Mouse (Mus musculus): ENCODE measurements around the gene Krtap4-6. TPM values are rescaled to one million over a fixed set of nuclear protein-coding genes. Genes with fewer than 3 reads are reported as not detected.
"Not testable (repeated sequence)": the region's sequence is repeated elsewhere in the genome, so short reads cannot be mapped to it uniquely, and the experiment has no call there.

The Krtap4-6 gene
- polyA plus RNA-seq, 1 experiment, result not detected

GRCm38 (mm10) chr11:99644351-99644750 is 21.4 kb downstream of the Krtap4-6 start:
- Histone ChIP-seq H3K27me3 (ENCODE audit: control insufficient read depth) (no peaks in the 10 kb centered on the region), H3K4me3 (replicated peaks) (no peak overlapping the region), H3K9me3 (ENCODE audit: control insufficient read depth, low read length) (peaks cover 5% of the 10 kb centered on the region; the same call in 1 of the 2 replicates), H3K4me1 (ENCODE audit: control insufficient read depth) (no peaks in the 10 kb centered on the region), H3K36me3 (ENCODE audit: control insufficient read depth) (no peaks in the 10 kb centered on the region)
- TF ChIP-seq TAL1 (IDR thresholded peaks at IDR 0.05; ENCODE audit: low read length) (no peak), GATA1 (IDR thresholded peaks at IDR 0.05; ENCODE audit: low read length) (no peak)

- H3K9me3 ChIP-seq (ENCODE audit: control insufficient read depth, low read length); H3K27me3 ChIP-seq (ENCODE audit: control insufficient read depth); H3K4me1 ChIP-seq (ENCODE audit: control insufficient read depth); H3K36me3 ChIP-seq (ENCODE audit: control insufficient read depth); H3K4me3 ChIP-seq (replicated peaks): not testable (repeated sequence)
Measured at GRCm38 (mm10) chr11:99643635-99644139, 22.1 kb downstream of the Krtap4-6 start, which contains the start of gene Krtap4-7. Gene Krtap4-7, minus strand, starts transcription at chr11:99644089.

- Histone ChIP-seq H3K4me3 (replicated peaks) (no peak overlapping the region), H3K4me1 (ENCODE audit: control insufficient read depth) (no peaks in the 10 kb centered on the region), H3K9me3 (ENCODE audit: control insufficient read depth, low read length) (peaks cover 10% of the 10 kb centered on the region), H3K27me3 (ENCODE audit: control insufficient read depth) (no peaks in the 10 kb centered on the region), H3K36me3 (ENCODE audit: control insufficient read depth) (no peaks in the 10 kb centered on the region)
- no peak for TF ChIP-seq GATA1 (IDR thresholded peaks at IDR 0.05; ENCODE audit: low read length)
- no peak for TF ChIP-seq TAL1 (IDR thresholded peaks at IDR 0.05; ENCODE audit: low read length)
Measured at GRCm38 (mm10) chr11:99640926-99641325, 24.8 kb downstream of the Krtap4-6 start.

GRCm38 (mm10) chr11:99637086-99637485 is 28.7 kb downstream of the Krtap4-6 start:
- H3K4me3 ChIP-seq (replicated peaks), result no peak overlapping the region
- H3K36me3 ChIP-seq (ENCODE audit: control insufficient read depth), result no peaks in the 10 kb centered on the region
- no peaks in the 10 kb centered on the region for H3K27me3 ChIP-seq (ENCODE audit: control insufficient read depth)
- H3K4me1 ChIP-seq (ENCODE audit: control insufficient read depth), result no peaks in the 10 kb centered on the region
- H3K9me3 ChIP-seq (ENCODE audit: control insufficient read depth, low read length), result peaks cover 6% of the 10 kb centered on the region
- no peak for TF ChIP-seq GATA1 (IDR thresholded peaks at IDR 0.05; ENCODE audit: low read length)
- no peak for TF ChIP-seq TAL1 (IDR thresholded peaks at IDR 0.05; ENCODE audit: low read length)

GRCm38 (mm10) chr11:99634653-99635134 is 31.1 kb downstream of the Krtap4-6 start, which contains the start of gene Krtap4-2:
Gene Krtap4-2, minus strand, starts transcription at chr11:99635084.
- Histone ChIP-seq H3K4me3 (replicated peaks) (no peak within 1 kb of the TSS), H3K4me1 (ENCODE audit: control insufficient read depth) (no peaks in the 10 kb centered on the region), H3K27me3 (ENCODE audit: control insufficient read depth) (no peaks in the 10 kb centered on the region), H3K36me3 (ENCODE audit: control insufficient read depth) (no peaks in the 10 kb centered on the region), H3K9me3 (ENCODE audit: control insufficient read depth, low read length) (peaks cover 6% of the 10 kb centered on the region)
- no peak for TF ChIP-seq TAL1 (IDR thresholded peaks at IDR 0.05; ENCODE audit: low read length)
- TF ChIP-seq GATA1 (IDR thresholded peaks at IDR 0.05; ENCODE audit: low read length), result no peak

- no peaks in the 10 kb centered on the region; the same call in 1 of the 2 replicates for H3K9me3 ChIP-seq (ENCODE audit: control insufficient read depth, low read length)
Measured at GRCm38 (mm10) chr11:99633293-99633692, 32.5 kb downstream of the Krtap4-6 start.

GRCm38 (mm10) chr11:99630890-99631289 is 34.9 kb downstream of the Krtap4-6 start:
- H3K36me3 ChIP-seq (ENCODE audit: control insufficient read depth), result no peaks in the 10 kb centered on the region
- TF ChIP-seq GATA1 (IDR thresholded peaks at IDR 0.05; ENCODE audit: low read length), result no peak
- no peak for TF ChIP-seq TAL1 (IDR thresholded peaks at IDR 0.05; ENCODE audit: low read length)
- H3K4me1 ChIP-seq (ENCODE audit: control insufficient read depth), result no peaks in the 10 kb centered on the region
- no peak overlapping the region for H3K4me3 ChIP-seq (replicated peaks)
- no peaks in the 10 kb centered on the region for H3K27me3 ChIP-seq (ENCODE audit: control insufficient read depth)
- H3K9me3 ChIP-seq (ENCODE audit: control insufficient read depth, low read length), result peaks cover 2% of the 10 kb centered on the region; the same call in 1 of the 2 replicates

More at GRCm38 (mm10) chr11:99633293-99633692, 32.5 kb downstream of the Krtap4-6 start:
- no peaks in the 10 kb centered on the region for H3K36me3 ChIP-seq (ENCODE audit: control insufficient read depth)
- no peaks in the 10 kb centered on the region for H3K4me1 ChIP-seq (ENCODE audit: control insufficient read depth)
- H3K4me3 ChIP-seq (replicated peaks), result no peak overlapping the region
- TF ChIP-seq TAL1 (IDR thresholded peaks at IDR 0.05; ENCODE audit: low read length), result no peak
- no peak for TF ChIP-seq GATA1 (IDR thresholded peaks at IDR 0.05; ENCODE audit: low read length)
- H3K27me3 ChIP-seq (ENCODE audit: control insufficient read depth), result no peaks in the 10 kb centered on the region

GRCm38 (mm10) chr11:99628138-99628537 is 37.6 kb downstream of the Krtap4-6 start, which contains the start of gene Krtap4-1:
Gene Krtap4-1, minus strand, starts transcription at chr11:99628238.
- Histone ChIP-seq H3K4me1 (ENCODE audit: control insufficient read depth) (no peaks in the 10 kb centered on the region), H3K36me3 (ENCODE audit: control insufficient read depth) (no peaks in the 10 kb centered on the region), H3K9me3 (ENCODE audit: control insufficient read depth, low read length) (peaks cover 2% of the 10 kb centered on the region; the same call in 1 of the 2 replicates), H3K27me3 (ENCODE audit: control insufficient read depth) (no peaks in the 10 kb centered on the region), H3K4me3 (replicated peaks) (no peak within 1 kb of the TSS)
- TF ChIP-seq GATA1 (IDR thresholded peaks at IDR 0.05; ENCODE audit: low read length) (no peak), TAL1 (IDR thresholded peaks at IDR 0.05; ENCODE audit: low read length) (no peak)

- no peak for TF ChIP-seq TAL1 (IDR thresholded peaks at IDR 0.05; ENCODE audit: low read length)
- no peak for TF ChIP-seq GATA1 (IDR thresholded peaks at IDR 0.05; ENCODE audit: low read length)
- Histone ChIP-seq H3K27me3 (ENCODE audit: control insufficient read depth) (no peaks in the 10 kb centered on the region), H3K4me1 (ENCODE audit: control insufficient read depth) (no peaks in the 10 kb centered on the region), H3K9me3 (ENCODE audit: control insufficient read depth, low read length) (no peaks in the 10 kb centered on the region), H3K36me3 (ENCODE audit: control insufficient read depth) (no peaks in the 10 kb centered on the region), H3K4me3 (replicated peaks) (no peak within 1 kb of the TSS)
Measured at GRCm38 (mm10) chr11:99620335-99620734, 45.4 kb downstream of the Krtap4-6 start, which contains the start of gene Gm11562. Gene Gm11562, minus strand, starts transcription at chr11:99620435.

Other genes with a start within 250 kb of the Krtap4-6 start
- not detected in 2 replicates for gene Krt12, start 243.7 kb downstream of the Krtap4-6 start, polyA plus RNA-seq (2012)
- gene Krt20, start 227.8 kb downstream of the Krtap4-6 start, polyA plus RNA-seq (2012), result not detected in 2 replicates
- gene Krt23, start 172.8 kb downstream of the Krtap4-6 start, polyA plus RNA-seq (2012), result not detected in 2 replicates
- gene Krt39, start 144.6 kb downstream of the Krtap4-6 start, polyA plus RNA-seq (2012), result not detected in 2 replicates
- not detected in 2 replicates for gene Krt40, start 122.8 kb downstream of the Krtap4-6 start, polyA plus RNA-seq (2012)
- gene Krtap3-3, start 115.1 kb downstream of the Krtap4-6 start, polyA plus RNA-seq (2012), result not detected in 2 replicates
- gene Krtap3-2, start 109.1 kb downstream of the Krtap4-6 start, polyA plus RNA-seq (2012), result not detected in 2 replicates
- not detected in 2 replicates for gene Gm11939, start 106.5 kb downstream of the Krtap4-6 start, polyA plus RNA-seq (2012)
- gene Krtap3-1, start 99.3 kb downstream of the Krtap4-6 start, polyA plus RNA-seq (2012), result not detected in 2 replicates
- not detected in 2 replicates for gene Krtap1-5, start 84.9 kb downstream of the Krtap4-6 start, polyA plus RNA-seq (2012)
- gene Krtap1-4, start 82.3 kb downstream of the Krtap4-6 start, polyA plus RNA-seq (2012), result not detected in 2 replicates
- gene Krtap1-3, start 74.6 kb downstream of the Krtap4-6 start, polyA plus RNA-seq (2012), result not detected in 2 replicates
- gene Krtap9-3, start 67.9 kb downstream of the Krtap4-6 start, polyA plus RNA-seq (2012), result not detected in 2 replicates
- not detected in 2 replicates for gene Gm11938, start 62.7 kb downstream of the Krtap4-6 start, polyA plus RNA-seq (2012)
- not detected in 2 replicates for gene Gm11937, start 55.8 kb downstream of the Krtap4-6 start, polyA plus RNA-seq (2012)
- not detected in 2 replicates for gene Krtap2-4, start 51.1 kb downstream of the Krtap4-6 start, polyA plus RNA-seq (2012)
- not detected in 2 replicates for gene Gm11562, start 45.5 kb downstream of the Krtap4-6 start, polyA plus RNA-seq (2012)
- not detected in 2 replicates for gene Krtap4-1, start 37.7 kb downstream of the Krtap4-6 start, polyA plus RNA-seq (2012)
- gene Krtap4-2, start 30.9 kb downstream of the Krtap4-6 start, polyA plus RNA-seq (2012), result not detected in 2 replicates
- gene Krtap4-7, start 21.9 kb downstream of the Krtap4-6 start, polyA plus RNA-seq (2012), result not detected in 2 replicates
- not detected in 2 replicates for gene Gm11555, start 15.7 kb downstream of the Krtap4-6 start, polyA plus RNA-seq (2012)
- not detected in 2 replicates for gene Gm11563, start 7.0 kb downstream of the Krtap4-6 start, polyA plus RNA-seq (2012)
- not detected in 2 replicates for gene Gm14190, start 24.8 kb upstream of the Krtap4-6 start, polyA plus RNA-seq (2012)
- not detected in 2 replicates for gene Gm14180, start 68.3 kb upstream of the Krtap4-6 start, polyA plus RNA-seq (2012)
- gene Gm11595, start 107.0 kb upstream of the Krtap4-6 start, polyA plus RNA-seq (2012), result not detected in 2 replicates
- not detected in 2 replicates for gene Krtap4-8, start 114.7 kb upstream of the Krtap4-6 start, polyA plus RNA-seq (2012)
- gene Krtap4-9, start 119.2 kb upstream of the Krtap4-6 start, polyA plus RNA-seq (2012), result not detected in 2 replicates
- not detected in 2 replicates for gene Gm11596, start 127.5 kb upstream of the Krtap4-6 start, polyA plus RNA-seq (2012)
- gene Gm11569, start 133.0 kb upstream of the Krtap4-6 start, polyA plus RNA-seq (2012), result not detected in 2 replicates
- not detected in 2 replicates for gene Gm11554, start 138.5 kb upstream of the Krtap4-6 start, polyA plus RNA-seq (2012)
- gene Krtap4-13, start 143.9 kb upstream of the Krtap4-6 start, polyA plus RNA-seq (2012), result not detected in 2 replicates
- not detected in 2 replicates for gene Gm11564, start 149.7 kb upstream of the Krtap4-6 start, polyA plus RNA-seq (2012)
- not detected in 2 replicates for gene 2300003K06Rik, start 172.1 kb upstream of the Krtap4-6 start, polyA plus RNA-seq (2012)
- not detected in 2 replicates for gene Krtap4-16, start 185.6 kb upstream of the Krtap4-6 start, polyA plus RNA-seq (2012)
- gene Gm11568, start 192.0 kb upstream of the Krtap4-6 start, polyA plus RNA-seq (2012), result 0.04 TPM in 1 of 2 replicates, not detected in the other
- not detected in 2 replicates for gene Gm11559, start 198.5 kb upstream of the Krtap4-6 start, polyA plus RNA-seq (2012)
- not detected in 2 replicates for gene Krtap9-1, start 207.4 kb upstream of the Krtap4-6 start, polyA plus RNA-seq (2012)
- not detected in 2 replicates for gene Gm11567, start 213.2 kb upstream of the Krtap4-6 start, polyA plus RNA-seq (2012)
- not detected in 2 replicates for gene Krtap31-1, start 242.0 kb upstream of the Krtap4-6 start, polyA plus RNA-seq (2012)
- gene Gm11565, start 248.8 kb upstream of the Krtap4-6 start, polyA plus RNA-seq (2012), result not detected in 2 replicates

All from erythroblast, embryonic 14.5 days (primary cell).